Mouse (Mus musculus) layer of hippocampus, adult 9-10 months (tissue): Measurements from ENCODE around the gene Zbtb5.
"Not testable (repeated sequence)": the region's sequence is repeated elsewhere in the genome, so short reads cannot be mapped to it uniquely, and the experiment has no call there.

Experiments
- DNase-seq: peaks from one replicate; pipeline ENCODE4 v3.0.0; 2022; ENCODE audit warnings: low spot score

Gene Zbtb5

DNA sequence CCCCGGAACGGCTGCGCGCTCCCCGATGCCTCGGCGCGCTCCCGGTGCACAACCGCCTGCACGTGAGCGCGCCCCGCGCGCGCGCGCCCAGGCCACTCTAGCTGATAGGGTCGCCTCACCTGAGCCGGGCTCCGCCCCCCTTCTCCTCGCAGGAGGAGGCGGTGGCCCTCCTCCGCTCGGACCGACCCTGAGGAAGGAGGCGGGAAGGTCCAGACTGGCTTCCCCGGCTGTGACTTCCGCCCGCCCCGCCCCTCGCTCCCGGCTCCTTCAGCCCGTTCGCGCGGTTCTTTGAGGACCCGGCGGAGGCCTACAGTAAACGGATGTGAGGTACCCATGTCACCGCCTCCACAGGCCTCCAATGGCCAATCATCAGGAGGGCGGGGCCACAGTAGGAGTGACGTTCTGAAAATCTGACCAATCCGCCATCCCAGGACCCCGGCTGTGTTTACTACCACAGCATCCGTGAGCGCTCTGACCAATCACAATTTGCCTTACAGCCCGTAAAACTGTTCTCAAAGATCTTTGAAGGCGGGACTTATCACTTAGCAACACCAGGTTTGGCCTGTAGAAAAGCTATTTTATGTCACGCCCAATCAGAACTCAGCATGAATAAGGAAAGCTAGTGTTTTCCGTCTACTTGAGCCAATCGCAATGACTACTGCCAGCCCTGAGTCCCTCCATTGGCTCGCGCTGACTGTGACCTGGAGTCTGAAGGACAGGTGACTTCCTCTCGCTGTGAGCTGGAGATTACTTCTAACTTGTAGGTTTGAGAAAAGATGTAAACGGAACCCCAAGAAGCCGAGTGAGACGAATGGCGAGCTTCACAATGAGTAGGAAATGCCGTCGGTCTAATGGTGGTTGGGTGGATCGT is at the start of gene Zbtb5:
Gene Zbtb5, minus strand, starts transcription at position 308 of the 871 bp plus-strand sequence.
- peak; percentile 100 for DNase-seq

DNA sequence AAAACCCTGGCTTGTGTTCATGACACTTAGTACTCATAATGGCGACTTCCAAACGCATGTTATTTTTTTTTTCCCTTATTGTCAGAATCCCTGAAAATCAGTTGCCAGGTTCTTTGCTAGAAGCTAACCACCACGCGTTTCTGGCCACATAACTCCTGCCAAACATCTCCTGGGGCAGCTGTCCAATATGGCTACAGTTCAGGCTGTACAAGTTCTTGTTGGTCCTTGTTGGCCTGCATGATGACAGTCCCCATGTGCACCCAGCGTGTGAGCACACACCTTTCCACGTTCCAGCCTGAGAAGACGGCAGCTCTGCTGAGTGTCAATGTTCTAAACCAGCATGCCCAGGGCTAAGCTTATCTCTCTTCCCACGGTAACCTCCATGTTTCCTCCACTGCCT is 43.2 kb upstream of the Zbtb5 start:
- no peak for DNase-seq

DNA sequence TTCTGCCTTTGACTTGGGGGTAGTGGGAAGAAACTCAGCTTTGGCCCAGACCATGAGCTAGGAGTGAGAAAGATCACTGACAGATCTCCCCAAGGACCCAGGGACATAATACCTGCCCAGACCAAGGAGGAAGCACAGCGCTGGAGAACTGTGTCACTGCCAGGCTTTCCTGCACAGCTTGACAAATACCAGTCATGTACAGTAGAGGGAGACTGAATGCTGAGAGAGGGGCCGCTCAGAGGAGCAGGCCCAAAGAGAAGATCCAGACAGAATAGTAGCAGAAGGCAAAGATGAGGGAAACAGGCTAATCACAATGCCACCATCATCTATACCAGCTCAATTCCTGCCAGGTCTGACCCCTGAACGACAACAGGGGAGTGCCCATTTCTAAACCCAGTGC is 42.6 kb upstream of the Zbtb5 start:
- no peak for DNase-seq

DNA sequence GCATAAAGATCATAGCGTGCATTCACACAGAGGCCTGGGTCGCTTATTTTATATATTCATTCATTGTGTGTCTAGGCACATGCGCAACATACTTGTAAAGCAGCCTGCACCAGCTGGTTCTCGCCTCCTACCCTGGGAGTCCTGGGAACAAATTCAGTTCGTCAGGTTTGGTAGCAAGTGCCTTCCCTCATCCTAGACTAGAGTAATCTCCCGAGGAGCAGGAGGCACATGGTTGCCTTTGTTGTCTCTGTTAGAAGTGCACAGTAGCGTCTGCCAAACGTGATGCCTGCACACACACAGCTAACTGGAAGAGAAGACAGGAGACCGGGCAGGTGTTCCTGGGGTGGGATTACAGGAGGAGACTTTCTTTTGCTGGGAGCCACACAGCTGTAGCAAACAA is 35.7 kb upstream of the Zbtb5 start:
- no peak for DNase-seq

DNA sequence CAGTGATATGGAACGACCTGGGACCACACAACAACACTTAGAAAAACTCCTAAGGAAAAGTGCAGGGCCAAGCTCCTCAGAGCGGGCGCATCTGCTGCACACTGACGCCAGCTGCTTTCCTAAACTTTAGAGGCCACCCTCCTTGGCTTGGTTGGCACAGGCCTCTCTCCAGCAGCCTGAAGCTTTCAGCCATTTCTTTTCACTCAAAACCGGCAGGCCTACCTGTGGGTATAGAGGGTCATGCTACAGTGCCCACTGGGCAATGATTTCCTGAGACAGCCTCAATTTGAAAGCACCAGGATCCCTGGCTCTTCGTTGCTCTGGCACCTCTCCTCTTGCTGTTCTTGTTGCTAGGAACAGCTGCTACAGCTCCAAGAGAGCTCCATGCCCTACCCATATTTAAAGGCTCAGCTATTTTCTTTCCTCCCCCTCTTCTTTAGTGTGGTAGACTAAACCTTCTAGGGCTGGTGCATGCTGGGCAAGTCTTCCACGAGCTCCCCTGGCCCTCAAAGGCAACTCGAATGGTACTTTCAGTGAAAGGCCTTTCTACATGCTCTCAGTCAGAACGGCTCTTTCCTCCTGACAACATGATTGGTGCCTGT is 35.2 kb upstream of the Zbtb5 start:
- DNase-seq, result no peak

DNA sequence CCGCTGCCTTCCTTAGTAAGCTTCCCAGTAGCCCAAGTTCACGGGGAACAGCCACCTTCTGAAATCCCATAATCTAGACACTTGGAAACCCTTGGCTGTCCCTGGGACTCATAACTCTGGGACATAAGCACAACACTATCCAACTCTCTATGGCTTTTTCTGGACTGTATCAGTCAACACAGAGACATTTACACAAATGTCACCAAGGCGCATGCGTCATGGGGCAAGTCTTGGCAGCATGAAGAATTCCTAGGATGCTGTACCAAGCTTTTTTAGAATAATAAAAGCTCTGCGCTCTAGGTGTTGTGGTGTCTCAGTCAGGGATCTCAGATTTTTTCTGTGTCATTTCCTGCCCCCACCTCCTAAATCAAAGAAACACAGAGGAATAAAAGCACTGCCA is 34.5 kb upstream of the Zbtb5 start:
- no peak for DNase-seq

DNA sequence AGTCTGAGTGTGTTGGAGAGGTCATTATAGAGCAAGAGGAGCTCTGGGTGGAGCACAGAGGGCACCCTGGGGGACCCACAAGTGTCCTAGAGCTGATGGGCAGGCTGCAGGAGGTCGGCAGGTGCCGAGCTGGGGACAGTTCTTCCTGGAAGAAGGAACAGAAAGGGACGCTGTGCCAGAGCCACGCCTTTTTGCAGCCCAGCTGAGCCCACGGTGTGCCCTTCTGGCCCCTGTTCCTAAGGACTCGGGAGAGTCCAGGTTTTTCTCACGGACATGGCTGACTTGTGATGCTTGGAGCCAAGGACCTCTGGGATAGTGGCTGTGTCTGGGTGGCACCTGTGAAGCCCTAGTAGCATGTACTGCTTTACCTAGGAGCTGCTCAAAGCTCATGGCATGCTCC is 28.6 kb upstream of the Zbtb5 start:
- DNase-seq, result no peak

DNA sequence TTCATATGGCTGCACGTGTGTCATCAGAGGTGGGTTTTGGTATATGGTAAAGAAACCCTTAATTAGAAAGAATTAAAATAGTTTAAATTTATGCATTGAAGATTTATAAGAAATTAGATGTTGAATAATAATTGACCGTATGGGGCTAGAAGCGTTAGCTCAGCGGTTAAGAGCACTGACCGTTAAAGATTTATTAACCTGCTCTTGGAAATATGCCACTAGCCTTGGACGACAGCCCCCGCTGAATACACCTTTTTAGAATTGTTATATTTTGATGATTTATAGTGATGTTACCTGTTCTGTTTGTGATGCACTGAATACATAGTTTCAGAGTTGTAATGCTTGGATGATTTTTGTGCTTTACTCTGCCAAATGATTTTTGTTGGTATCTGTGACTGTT is 27.3 kb upstream of the Zbtb5 start:
- not testable (repeated sequence) for DNase-seq

DNA sequence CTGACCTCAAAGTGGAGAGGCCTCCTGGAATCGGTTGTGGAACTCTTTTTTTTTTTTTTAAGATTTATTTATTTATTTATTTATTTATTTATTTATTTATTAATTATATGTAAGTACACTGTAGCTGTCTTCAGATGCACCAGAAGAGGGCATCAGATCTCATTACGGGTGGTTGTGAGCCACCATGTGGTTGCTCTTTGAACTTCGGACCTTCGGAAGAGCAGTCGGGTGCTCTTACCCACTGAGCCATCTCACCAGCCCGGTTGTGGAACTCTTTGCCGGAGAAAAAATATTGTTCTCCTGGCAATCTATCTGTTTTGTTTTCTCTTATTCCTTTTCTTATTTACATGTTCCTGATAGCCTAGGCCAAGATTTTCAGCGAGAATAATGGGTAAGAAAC is 26.7 kb upstream of the Zbtb5 start:
- DNase-seq, result not testable (repeated sequence)

DNA sequence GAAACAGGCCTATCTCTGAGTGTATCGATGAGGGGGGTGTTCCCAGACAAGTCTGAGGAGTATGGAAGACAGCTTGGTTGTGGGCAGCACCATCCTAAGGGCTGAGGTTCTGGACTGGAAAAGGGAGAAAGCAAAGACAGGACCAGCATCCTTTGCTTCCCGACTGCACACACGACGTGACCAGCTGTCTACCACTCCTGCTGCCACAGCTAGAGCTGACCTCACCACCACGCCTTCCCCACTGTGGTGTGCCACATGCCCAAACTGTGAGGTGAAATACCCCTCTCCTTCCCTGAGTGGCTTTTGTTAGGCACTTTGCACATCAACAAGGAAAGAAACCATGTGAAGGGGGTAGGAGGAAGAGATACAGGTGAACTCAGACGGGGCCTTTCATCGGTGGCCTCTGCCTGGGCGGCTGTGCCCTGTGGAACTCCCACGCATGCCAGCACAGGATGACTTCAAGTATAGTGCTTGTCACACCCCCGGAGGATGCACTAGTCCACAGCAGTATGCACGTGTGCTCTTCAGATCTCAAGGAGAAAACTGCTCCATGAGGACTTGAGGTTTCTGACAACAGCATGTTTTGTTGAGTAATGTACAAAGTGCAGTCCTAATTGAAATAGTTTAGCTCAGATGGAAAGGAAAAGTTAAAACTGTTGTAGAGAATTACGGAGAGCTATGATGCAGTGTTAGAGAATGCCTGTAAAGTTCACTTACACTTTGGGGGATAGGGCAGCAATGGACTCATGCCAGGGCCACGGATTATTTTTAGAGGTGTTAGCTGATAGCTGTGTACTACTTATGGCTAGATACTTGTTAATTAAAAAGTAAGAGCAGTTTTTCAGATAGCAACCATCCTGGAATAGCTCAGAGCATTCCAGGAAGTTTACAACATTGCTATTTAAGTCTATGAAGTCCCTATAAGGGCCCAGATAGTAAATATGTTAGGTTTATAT is 25.5 kb upstream of the Zbtb5 start:
- no peak for DNase-seq

DNA sequence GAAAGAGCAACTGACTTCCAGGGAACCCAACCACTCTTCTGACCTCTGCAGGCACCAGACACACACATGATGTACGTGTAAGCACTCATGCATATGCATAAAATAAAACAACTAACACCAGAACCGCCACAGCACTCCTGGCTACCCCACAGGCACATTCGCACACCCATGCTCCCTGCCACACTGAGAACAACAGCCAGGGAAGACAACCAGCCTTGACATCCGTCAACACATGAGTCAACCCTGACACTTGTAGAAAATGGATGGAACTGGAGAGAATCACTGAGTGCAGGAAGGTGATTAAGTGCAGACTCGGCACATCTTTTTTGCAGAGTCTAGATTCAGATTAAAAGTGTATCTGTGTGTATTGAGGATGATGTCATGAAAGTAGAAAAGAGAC is 24.4 kb upstream of the Zbtb5 start:
- no peak for DNase-seq

DNA sequence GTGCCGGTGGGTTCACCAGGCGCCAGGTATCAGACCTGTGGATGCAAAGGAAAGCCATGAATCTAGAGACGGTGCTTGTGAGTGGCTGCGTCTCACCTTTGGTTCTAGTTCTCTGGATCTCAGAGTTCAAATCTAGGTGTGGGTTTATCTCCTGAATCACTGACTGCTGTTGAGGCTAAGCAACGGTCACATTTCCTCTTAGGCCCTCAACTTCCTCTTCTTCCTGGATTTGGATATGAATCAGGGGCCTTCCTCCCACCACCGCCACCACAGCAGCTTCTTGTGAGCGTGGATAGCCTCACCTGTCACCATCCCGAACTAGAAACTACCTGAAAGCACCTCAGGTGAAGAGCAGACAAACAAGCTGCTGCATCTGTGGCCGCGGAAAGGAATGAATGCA is 23.8 kb upstream of the Zbtb5 start:
- no peak for DNase-seq

DNA sequence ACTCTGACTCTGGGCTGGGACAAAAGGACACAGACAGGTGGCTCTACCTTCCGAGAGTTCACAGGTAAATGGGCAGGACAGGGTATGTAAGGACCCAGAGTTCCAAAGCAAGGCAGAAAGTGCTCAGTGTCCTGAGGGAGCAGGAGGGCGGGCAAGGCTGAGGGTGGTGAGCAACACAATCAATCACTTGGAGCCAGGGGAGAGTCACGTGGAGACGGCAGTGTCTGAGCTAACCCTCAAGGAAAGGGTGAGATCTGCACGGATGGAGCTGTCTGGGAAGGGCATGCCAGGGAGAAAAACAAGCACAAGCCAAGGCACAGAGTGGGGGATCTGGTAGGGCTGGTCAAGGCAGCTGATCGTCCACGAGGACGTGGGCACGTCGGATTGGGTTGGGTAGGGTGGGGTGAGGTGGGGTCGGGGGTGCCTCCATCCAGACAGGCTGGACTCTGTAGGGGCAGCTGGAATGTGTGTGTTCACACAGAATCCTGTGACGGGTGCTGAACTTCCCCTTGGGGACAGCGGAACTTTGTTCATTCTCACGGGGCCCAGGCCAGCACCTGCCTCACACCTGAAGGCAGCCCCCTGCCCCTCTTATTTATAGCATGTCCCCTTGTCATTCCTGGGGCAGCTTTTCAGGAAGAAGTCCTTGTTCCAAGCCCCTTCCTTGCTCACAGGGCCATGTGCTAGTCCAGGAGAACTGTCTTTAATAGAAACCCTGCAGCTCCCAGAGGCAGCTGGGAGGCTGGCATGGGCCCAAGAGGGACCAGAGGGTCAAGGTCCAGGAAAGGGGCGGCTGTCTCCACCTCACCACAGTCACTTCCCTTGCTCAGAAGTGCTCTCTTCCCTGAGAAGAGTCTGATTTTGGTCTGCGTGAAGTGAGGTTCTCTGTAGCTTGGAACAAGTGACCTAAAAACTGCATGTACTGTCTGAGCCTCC is 22.7 kb upstream of the Zbtb5 start:
- no peak for DNase-seq

DNA sequence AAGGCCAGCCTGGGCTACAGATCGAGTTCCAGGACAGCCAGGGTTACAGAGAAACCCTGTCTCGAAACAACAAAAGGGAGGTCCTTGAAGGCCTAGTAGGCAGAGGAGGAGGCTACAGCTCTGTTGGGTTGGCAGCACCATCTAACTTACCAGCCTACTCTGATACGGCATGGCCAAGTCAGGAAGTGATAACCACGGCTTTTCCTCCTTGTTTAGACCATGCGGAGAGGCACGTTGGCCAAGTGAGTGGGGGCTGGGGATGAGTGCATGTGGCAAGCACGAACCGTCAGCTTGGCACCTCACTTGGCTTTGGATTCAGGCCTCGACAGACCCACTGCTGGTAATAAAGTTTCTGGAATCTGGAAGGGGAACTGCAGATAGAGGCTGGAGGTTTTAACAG is 20.4 kb upstream of the Zbtb5 start:
- DNase-seq, result no peak

DNA sequence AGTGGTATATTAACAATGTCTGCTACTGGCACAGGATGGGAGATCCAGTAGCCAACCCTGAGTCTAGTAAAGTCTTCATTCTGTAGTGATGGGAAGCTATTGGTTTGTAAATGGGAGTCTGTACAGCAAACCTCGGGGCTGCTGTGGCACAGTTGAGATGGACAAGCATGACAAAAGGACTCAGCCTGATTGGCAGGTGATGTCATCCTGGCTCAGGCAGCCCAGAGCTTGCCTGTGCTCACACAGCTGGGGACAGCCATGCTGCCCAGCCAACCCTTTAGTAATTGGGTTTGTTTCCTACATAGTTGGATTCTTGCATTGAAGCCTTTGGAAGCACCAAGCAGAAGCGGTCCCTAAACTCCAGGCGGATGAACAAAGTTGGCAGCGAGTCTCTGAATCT is 14.2 kb upstream of the Zbtb5 start:
- no peak for DNase-seq

DNA sequence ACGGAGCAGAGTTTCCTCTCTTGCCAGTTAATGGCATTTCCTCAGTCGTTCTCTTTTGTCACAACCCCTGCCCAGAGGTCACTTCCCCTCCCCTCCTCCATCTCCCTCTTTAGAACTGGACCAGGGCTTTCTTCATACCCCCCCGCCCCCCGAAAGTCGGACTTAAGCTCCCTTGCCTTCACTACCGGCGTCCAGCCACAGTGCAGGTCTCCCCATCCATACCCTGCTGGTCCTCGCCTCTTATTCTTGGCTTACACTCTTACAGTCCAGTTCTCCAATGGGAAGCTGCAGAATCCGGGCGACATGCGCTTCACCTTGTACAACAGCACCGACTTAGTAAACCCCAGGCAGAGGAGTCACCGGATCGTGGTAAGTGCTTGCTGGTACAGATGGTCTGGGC is 6.8 kb upstream of the Zbtb5 start:
- DNase-seq, result no peak

DNA sequence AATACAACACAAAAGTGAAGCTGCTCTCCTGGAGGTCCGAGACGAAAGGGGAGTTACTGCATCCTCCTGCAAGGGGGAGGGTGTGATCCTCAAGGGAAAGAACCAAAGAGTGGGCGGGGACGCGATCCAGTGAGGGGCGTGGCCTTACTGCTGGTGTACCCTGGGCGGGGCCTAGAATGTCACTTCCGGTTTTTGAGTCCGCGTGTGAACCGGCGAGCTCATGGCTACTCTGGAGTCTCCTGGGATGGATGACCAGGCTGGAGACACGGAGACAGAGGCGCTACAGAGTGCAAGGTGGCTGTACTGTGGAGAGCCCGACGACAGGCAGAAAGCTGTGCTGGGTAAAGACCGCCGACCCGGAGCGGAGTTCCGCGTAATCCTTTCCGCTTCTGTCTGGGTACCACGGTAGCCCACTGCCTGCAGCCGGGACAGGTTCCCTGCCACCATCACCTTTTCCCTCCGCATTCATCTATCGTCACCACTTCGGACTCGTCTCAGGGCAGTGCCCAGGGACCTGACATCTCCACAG is 6.3 kb upstream of the Zbtb5 start, which contains the start of gene Polr1e:
Gene Polr1e, plus strand, starts transcription at position 132 of the 529 bp plus-strand sequence.
- peak; percentile 79 for DNase-seq

DNA sequence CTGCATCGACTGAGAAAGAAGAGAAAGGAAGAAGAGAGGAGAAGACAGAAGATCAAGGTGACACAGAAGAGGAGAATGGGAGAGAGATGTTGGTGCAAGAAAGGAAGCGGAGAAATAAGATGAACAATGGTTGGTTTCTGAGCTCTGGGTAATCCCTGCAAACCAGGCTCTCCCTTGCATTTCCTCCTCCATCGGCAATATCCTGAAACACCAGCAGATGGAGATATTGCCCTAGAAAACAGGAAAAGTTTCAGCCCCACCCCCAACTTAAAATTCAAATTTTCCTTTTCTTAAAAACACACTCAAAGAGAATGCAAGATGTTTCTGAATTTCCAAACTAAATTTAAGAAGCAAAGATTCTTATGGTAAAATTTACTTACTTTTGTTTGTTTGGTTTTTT is 3.4 kb upstream of the Zbtb5 start:
- DNase-seq, result peak; percentile 49

DNA sequence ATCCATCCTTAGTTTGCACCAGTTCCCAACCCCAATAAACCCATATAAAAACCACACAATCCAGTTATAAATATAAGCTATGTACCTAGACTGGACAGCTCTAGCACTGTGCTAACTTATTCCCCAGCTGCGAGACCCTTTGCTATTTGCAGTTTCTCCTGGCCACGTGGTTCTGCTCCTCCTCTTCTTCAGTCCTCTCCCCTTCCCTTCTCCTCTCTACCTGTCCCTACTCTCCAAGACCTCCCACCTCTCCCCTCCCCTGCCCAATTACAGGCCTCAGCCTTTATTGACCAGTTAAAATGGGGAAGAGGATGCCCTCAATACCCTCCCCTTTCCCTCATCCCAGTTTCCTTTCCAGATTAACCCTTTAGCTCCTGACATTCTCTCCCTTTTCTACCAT is 1.3 kb upstream of the Zbtb5 start:
- DNase-seq, result no peak

DNA sequence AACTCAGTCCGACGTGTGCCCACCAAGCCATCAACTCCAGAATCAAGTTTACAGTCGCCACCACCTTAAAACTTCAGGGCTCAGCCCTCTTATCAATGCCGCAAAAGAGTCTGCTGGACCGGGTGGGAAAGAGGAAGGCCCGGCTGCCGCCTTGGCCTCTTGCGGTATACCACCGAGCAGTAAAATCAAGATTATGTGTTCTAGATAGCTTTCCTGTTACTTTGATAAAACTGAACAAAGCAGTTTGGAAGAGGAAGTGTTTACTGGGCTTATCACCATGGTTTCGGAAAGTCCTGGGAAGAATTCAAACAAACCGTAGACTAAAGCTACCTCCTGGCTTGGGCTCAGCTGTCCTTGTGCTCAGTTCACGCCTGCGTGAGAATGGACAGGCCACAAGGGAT is 819 bp upstream of the Zbtb5 start:
- DNase-seq, result no peak

DNA sequence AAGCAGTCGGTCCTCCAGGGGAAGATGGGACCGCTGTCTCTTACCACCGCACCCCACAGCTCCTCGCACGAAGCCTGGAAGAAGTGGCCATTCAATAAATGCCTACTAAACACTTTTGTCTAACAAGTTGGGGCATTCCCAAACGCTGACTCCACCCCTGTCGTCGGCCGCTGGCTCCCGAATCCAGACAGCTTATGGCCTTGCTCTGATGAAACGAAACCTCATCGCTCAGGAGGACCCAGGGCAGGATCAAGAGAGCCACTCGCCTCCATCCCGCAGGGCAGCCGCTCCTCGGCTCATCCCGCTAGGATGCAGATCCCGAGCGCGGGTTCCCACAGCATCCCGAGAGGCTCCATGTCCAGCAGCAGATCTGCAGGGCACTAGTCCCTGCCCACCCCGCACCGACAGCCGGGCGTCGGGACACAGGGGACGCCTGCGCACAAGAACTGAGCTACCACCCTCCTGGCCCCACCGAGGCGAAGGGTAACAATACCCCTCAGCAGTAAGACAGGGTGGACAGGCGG is 569 bp downstream of the Zbtb5 start:
- DNase-seq, result peak; percentile 25
